Mouse (Mus musculus): ENCODE measurements around the gene Ntn3. TPM values are rescaled to one million over a fixed set of nuclear protein-coding genes. Genes with fewer than 3 reads are reported as not detected.

Ntn3 gene
- total and polyA plus RNA-seq, 3 experiments, result 1.6 to 3.8 (median 2.1) TPM

GRCm38 (mm10) chr17:24216836-24217235 is 7.5 kb upstream of the Ntn3 start:
- no peak for DNase-seq (ENCODE audit: low spot score)
- Histone ChIP-seq H3K4me1 (ENCODE audit: insufficient read depth, low read depth, low read length) (peaks cover 77% of the 10 kb centered on the region), H3K27me3 (ENCODE audit: insufficient read depth, low read length) (no peaks in the 10 kb centered on the region), H3K9me3 (replicated peaks) (no peaks in the 10 kb centered on the region), H3K4me3 (ENCODE audit: low read depth, low read length) (no peak overlapping the region), H3K36me3 (replicated peaks) (peaks cover 68% of the 10 kb centered on the region)
- ATAC-seq (ENCODE audit: extremely low read depth, insufficient number of reproducible peaks, low FRiP score, poor library complexity, severe bottlenecking), result no peak; the same call in 1 of the 2 replicates
- TF ChIP-seq POLR2AphosphoS5 (IDR thresholded peaks at IDR 0.05; ENCODE audit: insufficient replicate concordance, low read depth, low read length) (no peak), CTCF (IDR thresholded peaks at IDR 0.05; ENCODE audit: low read depth, low read length) (no peak), GATA2 (IDR thresholded peaks at IDR 0.05; ENCODE audit: borderline replicate concordance, low read depth, low read length) (no peak), TAL1 (conservative IDR thresholded peaks at IDR 0.05; ENCODE audit: low read depth, low read length) (no peak), GATA1 (IDR thresholded peaks at IDR 0.05; ENCODE audit: borderline replicate concordance, low read length) (no peak)

DNA sequence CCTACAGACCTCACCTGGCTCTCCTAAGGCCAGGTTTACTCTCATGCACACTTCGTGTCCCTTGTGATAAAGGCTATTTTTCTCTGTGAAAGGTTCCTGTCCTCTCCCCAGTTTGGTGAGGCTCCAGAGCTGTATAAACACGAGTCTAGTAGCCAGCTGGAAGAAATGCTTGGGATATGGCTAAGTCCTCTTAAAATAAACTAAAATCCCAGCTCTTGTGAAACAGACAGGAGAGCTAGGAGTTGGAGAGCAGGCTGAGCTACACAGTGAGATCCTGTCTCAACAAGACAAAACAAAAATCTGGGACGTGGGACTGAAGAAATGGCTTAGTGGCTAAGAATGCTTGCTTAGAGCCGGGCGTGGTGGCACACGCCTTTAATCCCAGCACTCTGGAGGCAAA is 3.9 kb upstream of the Ntn3 start:
- Histone ChIP-seq H3K9me3 (replicated peaks) (no peaks in the 10 kb centered on the region), H3K27me3 (ENCODE audit: insufficient read depth, low read length) (no peaks in the 10 kb centered on the region), H3K4me1 (ENCODE audit: insufficient read depth, low read depth, low read length) (peaks cover 81% of the 10 kb centered on the region), H3K4me3 (ENCODE audit: low read depth, low read length) (no peak overlapping the region), H3K36me3 (replicated peaks) (peaks cover 53% of the 10 kb centered on the region)
- no peak for TF ChIP-seq GATA2 (IDR thresholded peaks at IDR 0.05; ENCODE audit: borderline replicate concordance, low read depth, low read length)
- no peak for TF ChIP-seq POLR2AphosphoS5 (IDR thresholded peaks at IDR 0.05; ENCODE audit: insufficient replicate concordance, low read depth, low read length)
- TF ChIP-seq GATA1 (IDR thresholded peaks at IDR 0.05; ENCODE audit: borderline replicate concordance, low read length), result no peak
- no peak for TF ChIP-seq CTCF (IDR thresholded peaks at IDR 0.05; ENCODE audit: low read depth, low read length)
- no peak for TF ChIP-seq TAL1 (conservative IDR thresholded peaks at IDR 0.05; ENCODE audit: low read depth, low read length)
- DNase-seq (ENCODE audit: low spot score) (no peak), ATAC-seq (ENCODE audit: extremely low read depth, insufficient number of reproducible peaks, low FRiP score, poor library complexity, severe bottlenecking) (no peak)

DNA sequence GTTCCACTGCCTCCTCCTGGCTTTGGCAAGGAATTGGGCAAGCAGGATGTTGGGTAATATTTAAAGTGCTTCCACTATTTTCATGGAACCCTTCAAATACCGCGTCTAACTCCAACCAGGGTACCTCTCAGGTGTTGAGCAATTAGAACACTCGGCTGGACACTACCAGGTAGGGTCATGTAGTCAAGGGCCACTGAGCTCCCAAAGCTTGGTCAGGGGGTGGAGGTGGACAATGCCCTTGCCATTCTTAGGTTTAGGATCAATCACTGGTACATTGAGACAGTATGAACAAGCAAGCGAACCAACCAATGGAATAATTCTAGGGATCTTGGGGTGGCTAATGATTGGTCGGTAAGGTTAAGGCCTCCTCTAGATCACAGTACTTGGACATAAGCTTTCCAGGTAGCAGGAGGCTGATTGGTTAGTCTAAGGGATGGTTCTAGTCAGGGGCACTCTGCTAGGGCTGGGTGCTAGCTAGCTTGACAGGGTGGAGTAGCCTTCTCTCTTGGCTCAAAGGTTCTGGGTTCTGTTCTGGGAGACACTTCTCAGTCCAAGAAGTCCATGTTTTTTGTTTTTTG is 3.2 kb upstream of the Ntn3 start:
- peaks cover 81% of the 10 kb centered on the region for H3K4me1 ChIP-seq (ENCODE audit: insufficient read depth, low read depth, low read length)
- peak overlapping the region; percentile 48; the same call in 1 of the 2 replicates for H3K4me3 ChIP-seq (ENCODE audit: low read depth, low read length)
- peaks cover 53% of the 10 kb centered on the region for H3K36me3 ChIP-seq (replicated peaks)
- no peak for TF ChIP-seq GATA2 (IDR thresholded peaks at IDR 0.05; ENCODE audit: borderline replicate concordance, low read depth, low read length)
- no peak for TF ChIP-seq CTCF (IDR thresholded peaks at IDR 0.05; ENCODE audit: low read depth, low read length)
- no peak for TF ChIP-seq POLR2AphosphoS5 (IDR thresholded peaks at IDR 0.05; ENCODE audit: insufficient replicate concordance, low read depth, low read length)
- no peak for TF ChIP-seq GATA1 (IDR thresholded peaks at IDR 0.05; ENCODE audit: borderline replicate concordance, low read length)
- no peaks in the 10 kb centered on the region for H3K9me3 ChIP-seq (replicated peaks)
- ATAC-seq (ENCODE audit: extremely low read depth, insufficient number of reproducible peaks, low FRiP score, poor library complexity, severe bottlenecking) (no peak), DNase-seq (ENCODE audit: low spot score) (no peak)
- H3K27me3 ChIP-seq (ENCODE audit: insufficient read depth, low read length), result no peaks in the 10 kb centered on the region

DNA sequence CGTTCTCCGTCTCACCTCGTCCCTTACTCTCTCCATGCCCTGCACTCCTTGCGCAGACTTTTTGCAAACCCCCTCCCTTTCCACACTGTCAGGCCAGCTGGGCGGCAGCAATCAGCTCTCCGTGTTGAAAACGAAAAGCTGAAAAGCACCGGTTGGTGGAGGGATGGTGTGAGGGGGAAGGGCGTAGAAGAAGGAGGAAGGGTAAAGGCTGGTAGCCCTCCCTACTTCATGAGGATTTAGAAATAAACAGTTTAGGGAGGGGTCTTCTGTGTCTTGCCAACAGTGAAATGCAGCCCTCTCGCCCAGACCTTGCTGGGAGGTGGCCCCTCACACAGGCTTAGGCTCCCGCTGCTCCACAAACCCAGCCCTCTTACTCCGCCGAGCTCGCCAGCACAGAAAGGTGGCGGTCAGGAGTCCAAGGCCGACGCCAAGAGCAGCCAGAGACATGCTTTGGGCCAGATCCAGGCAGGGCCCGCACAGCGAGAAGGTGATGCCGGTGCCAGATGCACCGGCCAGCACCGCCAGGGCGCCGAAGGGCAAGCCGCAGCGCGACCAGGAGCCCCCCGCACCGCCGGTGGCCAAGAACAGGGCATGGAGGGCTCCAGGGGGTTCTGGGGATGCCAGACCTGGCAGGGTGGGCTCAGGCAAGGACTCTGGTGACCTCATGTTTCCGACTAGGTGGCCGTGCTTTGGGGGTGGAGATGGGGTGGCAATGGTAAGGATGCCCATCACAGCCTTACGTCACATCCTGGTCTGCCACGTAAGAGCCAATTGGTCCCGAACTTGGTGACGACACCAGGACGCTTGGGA is 2.5 kb upstream of the Ntn3 start:
- no peaks in the 10 kb centered on the region for H3K9me3 ChIP-seq (replicated peaks)
- no peak for TF ChIP-seq GATA1 (IDR thresholded peaks at IDR 0.05; ENCODE audit: borderline replicate concordance, low read length)
- TF ChIP-seq CTCF (IDR thresholded peaks at IDR 0.05; ENCODE audit: low read depth, low read length), result no peak
- TF ChIP-seq GATA2 (IDR thresholded peaks at IDR 0.05; ENCODE audit: borderline replicate concordance, low read depth, low read length), result no peak
- TF ChIP-seq TAL1 (conservative IDR thresholded peaks at IDR 0.05; ENCODE audit: low read depth, low read length), result no peak
- no peak for TF ChIP-seq POLR2AphosphoS5 (IDR thresholded peaks at IDR 0.05; ENCODE audit: insufficient replicate concordance, low read depth, low read length)
- H3K27me3 ChIP-seq (ENCODE audit: insufficient read depth, low read length), result no peaks in the 10 kb centered on the region
- H3K4me1 ChIP-seq (ENCODE audit: insufficient read depth, low read depth, low read length), result peaks cover 84% of the 10 kb centered on the region
- DNase-seq (ENCODE audit: low spot score), result no peak
- peak overlapping the region; percentile 48; the same call in 1 of the 2 replicates for H3K4me3 ChIP-seq (ENCODE audit: low read depth, low read length)
- peaks cover 53% of the 10 kb centered on the region for H3K36me3 ChIP-seq (replicated peaks)
- ATAC-seq (ENCODE audit: extremely low read depth, insufficient number of reproducible peaks, low FRiP score, poor library complexity, severe bottlenecking), result no peak

DNA sequence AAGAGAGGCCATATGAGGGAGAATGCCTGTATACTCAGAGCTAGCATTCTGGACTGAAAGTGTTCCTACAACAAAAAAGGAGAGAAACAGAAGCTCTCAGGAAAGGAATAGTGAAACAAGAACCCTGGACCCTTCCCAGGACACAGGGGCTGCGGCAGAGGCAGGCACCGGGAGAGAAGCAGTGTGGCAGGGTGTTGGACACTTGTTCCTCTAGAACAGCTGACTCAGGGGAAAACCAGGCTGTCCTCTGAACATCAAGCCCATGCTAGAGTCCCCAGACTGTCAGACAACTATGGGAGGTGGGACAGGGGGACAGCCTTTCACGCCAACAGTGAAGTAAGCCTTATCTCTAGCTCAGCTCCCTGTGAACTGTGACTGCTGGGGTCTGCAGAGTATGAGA is 1.3 kb upstream of the Ntn3 start:
- Histone ChIP-seq H3K36me3 (replicated peaks) (peaks cover 41% of the 10 kb centered on the region), H3K4me3 (ENCODE audit: low read depth, low read length) (peak overlapping the region; percentile 45; the same call in 1 of the 2 replicates), H3K4me1 (ENCODE audit: insufficient read depth, low read depth, low read length) (peaks cover 84% of the 10 kb centered on the region), H3K27me3 (ENCODE audit: insufficient read depth, low read length) (no peaks in the 10 kb centered on the region), H3K9me3 (replicated peaks) (no peaks in the 10 kb centered on the region)
- no peak for DNase-seq (ENCODE audit: low spot score)
- TF ChIP-seq CTCF (IDR thresholded peaks at IDR 0.05; ENCODE audit: low read depth, low read length) (no peak), TAL1 (conservative IDR thresholded peaks at IDR 0.05; ENCODE audit: low read depth, low read length) (no peak), GATA2 (IDR thresholded peaks at IDR 0.05; ENCODE audit: borderline replicate concordance, low read depth, low read length) (no peak), POLR2AphosphoS5 (IDR thresholded peaks at IDR 0.05; ENCODE audit: insufficient replicate concordance, low read depth, low read length) (no peak), GATA1 (IDR thresholded peaks at IDR 0.05; ENCODE audit: borderline replicate concordance, low read length) (no peak)
- no peak for ATAC-seq (ENCODE audit: extremely low read depth, insufficient number of reproducible peaks, low FRiP score, poor library complexity, severe bottlenecking)

GRCm38 (mm10) chr17:24209916-24210240 is 547 bp upstream of the Ntn3 start:
- Histone ChIP-seq H3K27me3 (ENCODE audit: insufficient read depth, low read length) (no peaks in the 10 kb centered on the region), H3K4me1 (ENCODE audit: insufficient read depth, low read depth, low read length) (peaks cover 84% of the 10 kb centered on the region), H3K36me3 (replicated peaks) (peaks cover 34% of the 10 kb centered on the region), H3K4me3 (ENCODE audit: low read depth, low read length) (no peak overlapping the region), H3K9me3 (replicated peaks) (no peaks in the 10 kb centered on the region)
- no peak for TF ChIP-seq CTCF (IDR thresholded peaks at IDR 0.05; ENCODE audit: low read depth, low read length)
- no peak for TF ChIP-seq GATA1 (IDR thresholded peaks at IDR 0.05; ENCODE audit: borderline replicate concordance, low read length)
- ATAC-seq (ENCODE audit: extremely low read depth, insufficient number of reproducible peaks, low FRiP score, poor library complexity, severe bottlenecking), result no peak
- DNase-seq (ENCODE audit: low spot score), result no peak
